Comparison of ENCODE assay signal across 14 mouse cellular contexts in genomic region chr2:59810039-59810438, GRCm38 (mm10).
DNase-seq lines count a peak whose midpoint lies in the region; ATAC-seq lines count a peak whose summit lies in the region.
"Had no signal": no experiment of that assay in that cellular context is flagged by ENCODE, and none has a peak within 500 bp of the region (broad histone marks: within the 10 kb centered on the region; RNA-seq: fewer than 3 reads in every experiment).

No protein-coding gene starts in this region.

- no peaks in the 10 kb centered on the region for H3K27me3 ChIP-seq in hindbrain, embryonic 14.5 days (ENCODE audit: control insufficient read depth, insufficient read depth, low read length)
- no peaks in the 10 kb centered on the region for H3K27me3 ChIP-seq in hindbrain, embryonic 12.5 days
- H3K27me3 ChIP-seq: embryonic facial prominence, embryonic 13.5 days; midbrain, embryonic 13.5 days had no signal

- H3K27ac ChIP-seq in hindbrain, embryonic 14.5 days: peak overlapping the region; percentile 32; the same call in 1 of the 2 replicates
- H3K27ac ChIP-seq in hindbrain, embryonic 12.5 days: no peak overlapping the region
- H3K27ac ChIP-seq: embryonic facial prominence, embryonic 13.5 days; midbrain, embryonic 13.5 days had no signal

- no peak overlapping the region for H3K4me3 ChIP-seq in hindbrain, embryonic 14.5 days (replicated peaks; ENCODE audit: low read length)
- no peak overlapping the region for H3K4me3 ChIP-seq in hindbrain, embryonic 12.5 days
- H3K4me3 ChIP-seq: embryonic facial prominence, embryonic 13.5 days; midbrain, embryonic 13.5 days had no signal

- 74% methylated on average over 7 of the region's 7 CpGs for WGBS in hindbrain, embryonic 14.5 days
- 85% methylated on average over 7 of the region's 7 CpGs for whole genome bisulfite sequencing in hindbrain, embryonic 12.5 days

- peak; percentile 53 for DNase-seq in adrenal gland, postnatal 14 days
- DNase-seq in adrenal gland, adult 8-10 months: no peak
- no peak for DNase-seq in hindbrain, embryonic 14.5 days (ENCODE audit: low spot score)
- DNase-seq in adrenal gland, postnatal 25 days: peak; percentile 39
- peak; percentile 72 to 78 for DNase-seq in cerebellum, postnatal 10 days
- DNase-seq: kidney, adult 9 months; lung, embryonic 14.5 days; right cerebral cortex, postnatal 25 days; thymus, postnatal 25 days had no signal

- ATAC-seq in hindbrain, embryonic 14.5 days (ENCODE audit: low FRiP score): no peak
- ATAC-seq in hindbrain, embryonic 12.5 days (ENCODE audit: low FRiP score): no peak
- ATAC-seq in frontal cortex, adult (ENCODE audit: low TSS enrichment): no peak
- ATAC-seq in activated CD4-positive, CD25-positive, alpha-beta regulatory T cell, adult 4 months: no peak
- ATAC-seq: midbrain, embryonic 13.5 days had no signal

- H3K36me3 ChIP-seq in hindbrain, embryonic 14.5 days (replicated peaks; ENCODE audit: control insufficient read depth, insufficient read depth): no peaks in the 10 kb centered on the region
- H3K36me3 ChIP-seq in hindbrain, embryonic 12.5 days: no peaks in the 10 kb centered on the region
- H3K36me3 ChIP-seq: midbrain, embryonic 13.5 days had no signal

- no peaks in the 10 kb centered on the region for H3K9me3 ChIP-seq in hindbrain, embryonic 14.5 days (ENCODE audit: control insufficient read depth, low read length)
- no peaks in the 10 kb centered on the region for H3K9me3 ChIP-seq in hindbrain, embryonic 12.5 days (replicated peaks)
- H3K9me3 ChIP-seq: embryonic facial prominence, embryonic 13.5 days; midbrain, embryonic 13.5 days had no signal

- no peak overlapping the region for H3K9ac ChIP-seq in hindbrain, embryonic 14.5 days
- H3K9ac ChIP-seq in hindbrain, embryonic 12.5 days: no peak overlapping the region
- H3K9ac ChIP-seq: embryonic facial prominence, embryonic 13.5 days; lung, embryonic 14.5 days; midbrain, embryonic 13.5 days had no signal

- H3K4me2 ChIP-seq in hindbrain, embryonic 14.5 days (replicated peaks): no peak overlapping the region
- no peak overlapping the region for H3K4me2 ChIP-seq in hindbrain, embryonic 12.5 days (replicated peaks)
- H3K4me2 ChIP-seq: embryonic facial prominence, embryonic 13.5 days; lung, embryonic 14.5 days; midbrain, embryonic 13.5 days had no signal

- H3K4me1 ChIP-seq in hindbrain, embryonic 14.5 days (replicated peaks; ENCODE audit: control insufficient read depth, insufficient read depth, low read length): peaks cover 10% of the 10 kb centered on the region; the same call in 1 of the 2 replicates
- peaks cover 15% of the 10 kb centered on the region for H3K4me1 ChIP-seq in hindbrain, embryonic 12.5 days

Comparison
In these comparisons a context has a peak if more than half of its experiments do, and no peak if none do; other contexts are left out.
1. DNase-seq: peak in adrenal gland, postnatal 14 days (single experiment), adrenal gland, postnatal 25 days (single experiment) and cerebellum, postnatal 10 days (2 of 2); none in adrenal gland, adult 8-10 months (single experiment) and hindbrain, embryonic 14.5 days (single experiment).